In the genomic region with DNA sequence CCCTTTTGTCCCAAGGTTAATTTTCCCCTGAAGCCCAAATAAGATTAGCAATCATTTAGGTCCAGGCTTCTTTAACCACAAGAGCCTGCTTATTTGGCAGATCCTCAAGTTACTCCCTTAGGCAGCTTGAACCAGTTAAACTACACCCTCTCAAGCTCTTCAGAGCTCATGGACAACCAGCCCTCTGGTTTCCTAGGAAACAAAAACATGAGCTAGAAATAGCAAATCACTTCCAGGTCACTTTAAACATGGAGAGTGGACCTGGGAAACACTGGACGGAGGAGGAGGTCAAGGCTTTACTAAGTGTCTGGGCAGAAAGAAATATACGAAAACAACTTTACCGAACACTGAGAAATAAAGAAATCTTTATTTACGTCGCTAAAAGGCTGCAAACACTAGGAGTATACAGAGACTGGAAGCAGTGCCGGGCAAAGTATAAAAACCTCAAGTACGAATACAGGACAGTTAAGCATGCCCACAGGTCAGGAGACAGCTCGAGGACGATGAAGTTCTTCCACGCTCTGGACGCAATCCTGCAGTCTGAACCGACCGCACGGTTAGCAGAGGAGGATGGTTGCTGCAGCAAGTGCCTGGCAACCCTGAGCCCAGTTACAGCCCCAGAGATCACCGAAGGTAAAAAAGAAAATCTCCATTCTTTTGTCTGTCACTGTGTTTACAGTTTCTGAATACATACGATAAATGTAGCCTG, we compare ENCODE assay signal across 9 mouse cellular contexts. TPM values are rescaled to one million over a fixed set of nuclear protein-coding genes. Genes with fewer than 3 reads are reported as not detected.
A peak's percentile ranks its signal among the peaks of the same experiment; 100 is the strongest.
DNase-seq lines count a peak whose midpoint lies in the region; ATAC-seq and TF ChIP-seq lines count a peak whose summit lies in the region.
"Had no signal": no experiment of that assay in that cellular context is flagged by ENCODE, and none has a peak within 500 bp of the region (broad histone marks: within the 10 kb centered on the region; RNA-seq: fewer than 3 reads in every experiment).

No protein-coding gene starts in this region.

- TF ChIP-seq CTCF in lung, adult 2 months (IDR thresholded peaks at IDR 0.05; ENCODE audit: insufficient read depth, low read length) = no peak

- H3K9me3 ChIP-seq in heart, embryonic 11.5 days (replicated peaks; ENCODE audit: control insufficient read depth, low read length) = no peaks in the 10 kb centered on the region
- H3K9me3 ChIP-seq: liver, embryonic 13.5 days had no signal

- intact Hi-C loops in gastrocnemius, postnatal 14 days (cut with DNase I; ENCODE audit: low total_unique reads) = no loop called here

- WGBS in heart, embryonic 11.5 days (ENCODE audit: insufficient replicate concordance) = 61% methylated on average over 16 of the region's 16 CpGs
- 44% methylated on average over 16 of the region's 16 CpGs for WGBS in lung, adult 2 months

- H3K4me1 ChIP-seq in brown adipose tissue, adult 24 weeks (ENCODE audit: control insufficient read depth, insufficient read depth, insufficient read length, low read length) = peaks cover 3% of the 10 kb centered on the region
- H3K4me1 ChIP-seq in heart, embryonic 11.5 days (ENCODE audit: control insufficient read depth, insufficient read depth, low read length) = peaks cover 21% of the 10 kb centered on the region
- peaks cover 6% of the 10 kb centered on the region; the same call in 1 of the 2 replicates for H3K4me1 ChIP-seq in lung, adult 2 months (ENCODE audit: control insufficient read depth, insufficient read depth, low read length)

- TF ChIP-seq POLR2A in lung, adult 2 months (IDR thresholded peaks at IDR 0.05; ENCODE audit: borderline replicate concordance, extremely low read depth, low read depth, low read length) = no peak

- DNase-seq in layer of hippocampus, adult 11-12 months (ENCODE audit: low spot score) = peak; percentile 37
- no peak for DNase-seq in layer of hippocampus, adult 9-10 months (ENCODE audit: low spot score)
- DNase-seq in lung, adult 2 months = no peak
- DNase-seq in natural killer cell, adult 2 months (ENCODE audit: low spot score in 2 of 2) = no peak
- DNase-seq in urinary bladder, adult 2 months (ENCODE audit: low spot score) = no peak
- no peak for DNase-seq in gastrocnemius, postnatal 14 days
- DNase-seq: liver, embryonic 13.5 days had no signal

- H3K36me3 ChIP-seq in heart, embryonic 11.5 days (ENCODE audit: control insufficient read depth, insufficient read depth, low read length) = peaks cover 17% of the 10 kb centered on the region

- peak overlapping the region; percentile 49; the same call in 1 of the 2 replicates for H3K9ac ChIP-seq in heart, embryonic 11.5 days (ENCODE audit: low read depth, low read length)
- H3K9ac ChIP-seq: liver, embryonic 13.5 days had no signal

- H3K4me2 ChIP-seq in heart, embryonic 11.5 days = peak overlapping the region; percentile 52
- H3K4me2 ChIP-seq: liver, embryonic 13.5 days had no signal

- H3K27me3 ChIP-seq in heart, embryonic 11.5 days (ENCODE audit: control insufficient read depth, insufficient read depth, low read length) = no peaks in the 10 kb centered on the region
- H3K27me3 ChIP-seq: liver, embryonic 13.5 days had no signal

- ATAC-seq in heart, embryonic 11.5 days (replicated peaks; ENCODE audit: insufficient number of reproducible peaks, low FRiP score, low TSS enrichment) = no peak

- H3K4me3 ChIP-seq in brown adipose tissue, adult 24 weeks (ENCODE audit: insufficient read depth, low read depth, low read length) = peak overlapping the region; percentile 41
- peak overlapping the region; percentile 10; the same call in 1 of the 2 replicates for H3K4me3 ChIP-seq in heart, embryonic 11.5 days (ENCODE audit: low read depth, low read length)
- H3K4me3 ChIP-seq in lung, adult 2 months (replicated peaks; ENCODE audit: extremely low read depth, low read depth, low read length) = peak overlapping the region; percentile 58
- H3K4me3 ChIP-seq: liver, embryonic 13.5 days had no signal

- peak overlapping the region; percentile 56; the same call in 1 of the 2 replicates for H3K27ac ChIP-seq in brown adipose tissue, adult 24 weeks (replicated peaks; ENCODE audit: low read depth, low read length)
- H3K27ac ChIP-seq in heart, embryonic 11.5 days (ENCODE audit: low read depth, low read length) = peak overlapping the region; percentile 81
- H3K27ac ChIP-seq: liver, embryonic 13.5 days had no signal

RNA-seq across cellular contexts. Expression of a gene that starts 22.8 kb away (rescaled TPM):
- polyA plus RNA-seq in brown adipose tissue, adult 24 weeks (2012; ENCODE audit: insufficient read depth, insufficient read length, missing spikeins) = 121 and 134 TPM in 2 replicates
- 270 and 300 TPM in 2 replicates for polyA plus RNA-seq in heart, embryonic 11.5 days (2014; fragmentation: Nextera tagmentation; extraction: Ambion mirVana)
- 44.0 and 44.2 TPM in 2 replicates for polyA plus RNA-seq in lung, adult 2 months (2012; rRNA removed)
- 101 and 105 TPM in 2 replicates for polyA plus RNA-seq in urinary bladder, adult 2 months (2012; rRNA removed)
- 100 to 1,000 TPM; 129 to 152 TPM for total RNA-seq in gastrocnemius, postnatal 14 days (2021)

RNA-seq across cellular contexts. Expression of a gene that starts 23.0 kb away (rescaled TPM):
- polyA plus RNA-seq in brown adipose tissue, adult 24 weeks (2012; ENCODE audit: insufficient read depth, insufficient read length, missing spikeins) = 4.4 and 5.7 TPM in 2 replicates
- 17.9 and 20.1 TPM in 2 replicates for polyA plus RNA-seq in heart, embryonic 11.5 days (2014; fragmentation: Nextera tagmentation; extraction: Ambion mirVana)
- polyA plus RNA-seq in lung, adult 2 months (2012; rRNA removed) = 8.3 and 13.7 TPM in 2 replicates
- polyA plus RNA-seq in urinary bladder, adult 2 months (2012; rRNA removed) = 28.3 and 35.2 TPM in 2 replicates
- 1 to 10 TPM; 7.9 to 8.4 TPM for total RNA-seq in gastrocnemius, postnatal 14 days (2021)

RNA-seq across cellular contexts. Expression of a gene that starts 23.1 kb away (rescaled TPM):
- 5.3 TPM in 2 replicates for polyA plus RNA-seq in brown adipose tissue, adult 24 weeks (2012; ENCODE audit: insufficient read depth, insufficient read length, missing spikeins)
- 38.7 and 39.6 TPM in 2 replicates for polyA plus RNA-seq in heart, embryonic 11.5 days (2014; fragmentation: Nextera tagmentation; extraction: Ambion mirVana)
- polyA plus RNA-seq in lung, adult 2 months (2012; rRNA removed) = 4.3 and 4.8 TPM in 2 replicates
- polyA plus RNA-seq in urinary bladder, adult 2 months (2012; rRNA removed) = 9.6 and 10.0 TPM in 2 replicates
- 10 to 100 TPM; 22.0 to 29.8 TPM for total RNA-seq in gastrocnemius, postnatal 14 days (2021)

RNA-seq across cellular contexts. Expression of a gene that starts 46.2 kb away (rescaled TPM):
- 34.9 and 55.9 TPM in 2 replicates for polyA plus RNA-seq in brown adipose tissue, adult 24 weeks (2012; ENCODE audit: insufficient read depth, insufficient read length, missing spikeins)
- polyA plus RNA-seq in heart, embryonic 11.5 days (2014; fragmentation: Nextera tagmentation; extraction: Ambion mirVana) = 51.4 and 51.9 TPM in 2 replicates
- polyA plus RNA-seq in lung, adult 2 months (2012; rRNA removed) = 15.1 and 21.6 TPM in 2 replicates
- 68.7 and 68.9 TPM in 2 replicates for polyA plus RNA-seq in urinary bladder, adult 2 months (2012; rRNA removed)
- total RNA-seq in gastrocnemius, postnatal 14 days (2021) = 10 to 100 TPM; 57.7 to 63.8 TPM
